Mouse (Mus musculus) spleen, adult 2 months (tissue): ENCODE data around the gene Mrgprf.

Experiments used
- CTCF ChIP-seq: fragments of 200-500 bp; IDR thresholded peaks from 2 replicates; pipeline ENCODE4 v1.5.1; 2011; ENCODE audit warnings: mild to moderate bottlenecking, inconsistent platforms; ENCODE audit not compliant: insufficient read depth, insufficient read length, insufficient replicate concordance; ENCODE audit errors: extremely low read depth
- POLR2A ChIP-seq: fragments of 200-500 bp; IDR thresholded peaks from 2 replicates; pipeline ENCODE4 v1.6.1; 2011; ENCODE audit warnings: low read depth, low read length, inconsistent platforms

- TF ChIP-seq POLR2A (no peak), CTCF (no peak)
Observed at GRCm38 (mm10) chr7:145281396-145281795, 19.2 kb upstream of the Mrgprf start.
